Mouse (Mus musculus) cerebellum, postnatal 14 days (tissue): ENCODE results near the gene Fbxw2.
A peak's percentile ranks its signal among the peaks of the same experiment; 100 is the strongest.
"Not testable (repeated sequence)": the region's sequence is repeated elsewhere in the genome, so short reads cannot be mapped to it uniquely, and the experiment has no call there.

ENCODE experiments used
- DNase-seq, 2 experiments: peaks; one replicate each; pipeline ENCODE4 v3.0.0; 2021; ENCODE audit warnings: mixed read lengths in 2 of 2

Gene Fbxw2

GRCm38 (mm10) chr2:34825827-34826459 is at the start of gene Fbxw2:
Gene Fbxw2 (minus strand): TSS chr2:34826311.
- peak; percentile 93 to 96 for DNase-seq

- DNase-seq: no peak
Measured at GRCm38 (mm10) chr2:34874816-34875345, 48.8 kb upstream of the Fbxw2 start, which contains the start of gene Psmd5. Gene Psmd5 (minus strand): TSS chr2:34874968.

- no peak for DNase-seq
Measured at GRCm38 (mm10) chr2:34874271-34874670, 48.2 kb upstream of the Fbxw2 start, which contains the start of gene Cutal. Gene Cutal (plus strand): TSS chr2:34874396.

DNA sequence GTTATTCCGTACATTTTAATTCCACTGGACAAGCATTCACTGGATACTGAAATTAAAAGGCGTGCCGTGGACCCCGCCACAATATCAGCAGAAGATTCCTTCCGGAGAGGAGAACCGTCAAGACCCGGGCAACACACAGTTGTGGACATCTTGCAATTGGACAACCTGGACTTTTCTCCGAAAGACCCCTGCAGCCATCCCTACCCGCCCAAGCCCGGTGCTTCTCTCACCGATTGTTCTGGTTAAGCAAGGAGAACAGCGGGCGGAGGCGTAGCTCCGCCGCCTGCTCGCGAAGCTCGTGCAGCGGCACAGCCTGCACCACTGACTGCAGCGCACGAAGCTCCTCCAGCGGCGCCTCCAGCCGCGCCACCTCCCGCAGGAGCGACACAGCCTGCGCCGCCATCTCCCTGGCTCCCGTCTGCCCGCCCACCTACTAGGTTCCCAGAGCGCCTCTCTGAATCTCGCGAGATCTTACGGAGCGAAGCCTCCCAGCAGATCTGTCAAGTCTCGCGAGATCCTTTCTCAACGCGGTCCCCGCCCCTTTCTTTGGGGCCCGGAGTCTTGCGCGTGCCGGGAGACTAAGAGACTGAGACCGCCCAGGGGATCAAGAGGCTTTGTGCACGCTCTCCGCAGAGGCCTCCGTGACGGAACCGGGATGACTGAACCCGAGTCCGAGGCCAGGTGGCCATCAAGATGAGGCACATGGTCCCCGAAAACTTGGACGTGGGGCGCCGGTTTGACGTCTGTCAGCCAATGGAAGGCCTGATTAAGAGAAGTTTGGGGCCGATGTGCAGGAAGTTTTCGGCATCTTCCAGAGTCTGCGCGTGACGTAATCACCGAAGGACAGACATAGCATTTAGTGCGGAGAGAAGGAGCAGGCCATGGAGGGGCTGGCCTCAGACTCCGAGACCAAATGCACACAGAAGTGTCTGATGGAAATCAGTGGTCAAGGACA is 44.7 kb upstream of the Fbxw2 start:
- DNase-seq: peak; percentile 91 to 92

DNA sequence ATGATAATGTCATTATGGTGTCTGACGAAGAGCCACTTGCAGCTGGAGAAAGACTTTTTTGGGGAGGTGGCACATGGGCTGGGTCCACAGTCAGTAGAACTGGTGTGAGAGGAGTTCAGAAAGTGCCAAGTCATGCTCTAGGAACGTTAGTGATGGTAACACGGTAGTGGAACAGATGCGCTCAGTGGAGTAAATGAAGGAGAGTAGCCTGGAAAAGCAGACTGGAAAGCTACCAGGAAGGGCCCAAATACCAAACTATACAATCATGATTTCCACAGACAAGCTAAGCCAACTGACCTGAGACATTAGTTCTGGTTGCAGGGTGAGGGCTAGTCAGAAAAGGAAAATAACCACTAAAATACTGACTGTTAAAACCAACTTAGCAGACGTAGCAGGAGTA is 43.6 kb upstream of the Fbxw2 start:
- no peak for DNase-seq

DNA sequence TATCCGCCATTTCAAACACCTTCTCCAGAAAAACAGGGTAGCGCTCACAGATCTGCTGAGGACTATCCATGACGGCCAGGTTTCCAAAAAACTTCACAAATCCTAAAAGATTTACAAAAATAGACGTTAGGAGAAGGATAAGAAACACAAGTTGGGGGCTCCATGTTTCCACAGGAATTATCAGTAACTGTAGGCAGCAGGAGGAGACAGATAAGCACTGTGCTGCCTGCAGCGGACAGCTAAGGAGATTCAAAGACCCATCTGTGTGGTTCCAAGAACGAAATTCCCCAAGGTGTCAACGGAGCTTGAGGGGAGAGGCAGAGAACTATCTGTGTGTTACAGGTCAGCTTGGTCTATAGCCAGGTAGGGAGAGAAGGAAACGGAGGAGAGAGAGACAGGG is 31.6 kb upstream of the Fbxw2 start:
- no peak for DNase-seq

GRCm38 (mm10) chr2:34855265-34855664 is 29.2 kb upstream of the Fbxw2 start:
- DNase-seq: no peak

GRCm38 (mm10) chr2:34847702-34848101 is 21.6 kb upstream of the Fbxw2 start:
- no peak for DNase-seq

GRCm38 (mm10) chr2:34843211-34843939 is 17.3 kb upstream of the Fbxw2 start:
- DNase-seq: no peak

GRCm38 (mm10) chr2:34841706-34842105 is 15.6 kb upstream of the Fbxw2 start:
- no peak for DNase-seq

DNA sequence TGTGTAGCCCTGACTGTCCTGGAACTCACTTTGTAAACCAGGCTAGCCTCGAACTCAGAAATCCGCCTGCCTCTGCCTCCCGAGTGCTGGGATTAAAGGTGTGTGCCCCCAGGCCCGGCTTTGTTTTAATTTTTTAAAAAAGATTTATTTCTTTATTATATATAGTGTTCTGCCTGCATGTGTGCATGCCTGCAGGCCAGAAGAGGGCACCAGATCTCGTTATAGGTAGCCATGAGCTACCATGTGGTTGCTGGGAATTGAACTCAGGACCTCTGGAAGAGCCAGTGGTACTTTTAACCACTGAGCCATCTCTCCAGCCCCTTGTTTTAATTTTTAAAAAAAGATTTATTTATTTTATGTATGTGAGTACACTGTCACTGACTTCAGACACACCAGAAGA is 14.0 kb upstream of the Fbxw2 start:
- not testable (repeated sequence) for DNase-seq

DNA sequence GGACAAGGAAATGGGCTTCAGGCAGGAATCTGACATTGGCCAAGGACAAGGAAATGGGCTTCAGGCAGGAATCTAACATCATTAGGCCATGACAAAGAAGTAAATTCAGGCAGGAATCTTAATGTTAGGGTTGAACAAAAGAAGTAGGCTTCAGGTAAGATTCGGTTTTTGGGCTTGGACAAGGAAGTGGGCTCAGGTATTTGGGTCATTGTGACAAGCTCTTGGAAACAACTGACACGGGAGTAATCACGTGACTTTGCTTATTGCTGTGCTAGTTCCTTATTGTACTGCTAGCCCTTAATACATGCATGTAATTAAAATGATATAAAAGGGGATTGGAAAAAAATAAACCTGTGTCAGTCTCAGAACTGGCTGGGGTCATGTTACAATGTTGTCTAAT is 9.6 kb upstream of the Fbxw2 start:
- no peak for DNase-seq

- DNase-seq: no peak
Measured at GRCm38 (mm10) chr2:34833624-34834023, 7.5 kb upstream of the Fbxw2 start.

DNA sequence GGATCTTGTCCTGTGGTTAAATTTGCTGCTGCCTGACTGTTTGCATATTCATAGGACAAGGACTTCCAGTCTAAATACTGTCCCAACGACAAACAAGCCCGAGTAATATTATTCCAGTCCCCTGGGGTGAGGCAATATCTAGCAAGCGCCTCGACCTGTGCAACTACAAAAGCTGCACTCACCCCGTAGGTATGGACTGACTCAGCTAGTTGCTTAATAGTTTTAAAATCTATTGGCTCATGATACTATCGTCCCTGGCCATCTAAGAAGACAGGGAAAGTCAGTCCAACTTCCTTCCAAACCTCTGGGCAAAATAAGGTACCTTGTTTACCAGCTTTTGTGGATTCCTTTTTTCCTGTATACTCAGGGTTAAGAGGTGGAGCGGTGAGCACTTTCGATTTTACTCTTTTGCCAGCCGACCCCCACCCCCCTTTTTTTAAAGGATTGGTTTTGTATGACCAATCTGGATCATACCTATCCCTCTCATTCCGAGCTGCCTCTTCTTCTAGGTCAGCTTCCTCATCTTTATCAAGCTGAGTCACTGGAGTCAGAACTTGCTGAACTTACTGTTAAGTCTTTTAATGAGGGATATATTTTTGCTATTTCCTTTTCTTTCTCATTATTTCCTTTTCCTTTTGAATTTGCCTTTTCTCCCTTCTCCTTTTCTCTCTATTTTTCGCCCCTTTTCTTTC is 6.8 kb upstream of the Fbxw2 start, which contains the start of gene Gm34653:
Gene Gm34653, plus strand, starts transcription at position 242 of the 692 bp plus-strand sequence.
- not testable (repeated sequence) for DNase-seq

- DNase-seq: not testable (repeated sequence)
Measured at GRCm38 (mm10) chr2:34830066-34830465, 4.0 kb upstream of the Fbxw2 start.

DNA sequence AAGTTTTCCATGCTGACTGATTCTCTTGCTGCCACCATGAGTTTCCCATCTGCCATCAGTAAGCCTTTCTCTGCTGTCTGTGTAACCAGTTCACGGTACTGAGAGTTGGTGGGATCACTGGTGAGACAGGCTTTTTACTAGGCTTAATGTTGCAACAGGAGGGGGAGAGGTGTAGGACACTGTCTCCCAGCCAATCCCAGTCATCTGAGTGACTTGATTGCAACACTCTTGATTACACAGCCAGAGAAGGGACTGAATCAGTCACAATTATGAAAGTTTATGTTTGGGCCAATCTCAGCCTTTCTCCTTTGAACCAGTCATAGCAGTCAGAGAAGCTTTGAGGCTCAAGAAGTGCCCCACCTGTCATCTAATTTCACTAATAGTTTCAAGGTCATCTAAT is 1.9 kb upstream of the Fbxw2 start:
- no peak for DNase-seq

GRCm38 (mm10) chr2:34827591-34827990 is 1.5 kb upstream of the Fbxw2 start:
- DNase-seq: no peak

- DNase-seq: peak in 1 of 2 experiments; percentile 13
Measured at GRCm38 (mm10) chr2:34826460-34827231, 535 bp upstream of the Fbxw2 start.

- DNase-seq: no peak
Measured at GRCm38 (mm10) chr2:34818492-34818891, 7.6 kb downstream of the Fbxw2 start.

DNA sequence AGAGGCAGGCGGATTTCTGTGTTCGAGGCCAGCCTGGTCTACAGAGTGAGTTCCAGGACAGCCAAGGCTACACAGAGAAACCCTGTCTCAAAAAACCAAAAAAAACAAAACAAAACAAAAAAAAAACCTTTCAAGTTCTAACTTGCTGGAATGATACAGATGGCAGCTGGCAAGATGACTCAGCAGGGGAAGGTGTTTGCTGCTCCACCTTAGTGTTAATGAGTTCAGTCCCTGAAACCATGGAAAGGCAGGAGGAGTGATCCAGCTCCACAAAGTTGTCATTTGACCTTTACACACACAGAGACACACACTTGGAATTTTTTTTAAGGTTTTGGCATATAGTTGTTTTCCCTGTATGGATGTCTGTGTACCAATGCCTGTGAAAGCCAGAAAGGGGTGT is 10.2 kb downstream of the Fbxw2 start:
- not testable (repeated sequence) for DNase-seq

GRCm38 (mm10) chr2:34812706-34813105 is 13.4 kb downstream of the Fbxw2 start:
- DNase-seq: no peak
